Mouse (Mus musculus): ENCODE results near the gene Vmn1r132. TPM values are rescaled to one million over a fixed set of nuclear protein-coding genes. Genes with fewer than 3 reads are reported as not detected.
"Not testable (repeated sequence)": the region's sequence is repeated elsewhere in the genome, so short reads cannot be mapped to it uniquely, and the experiment has no call there.

Vmn1r132 gene
- not detected for total RNA-seq (2021)

GRCm38 (mm10) chr7:21613792-21614191 is at the start of gene Vmn1r132:
Gene Vmn1r132, plus strand, starts transcription at chr7:21614092.
- not testable (repeated sequence) for DNase-seq

Other genes with a start within 250 kb of the Vmn1r132 start
- not detected for gene Gm6882, start 181.3 kb upstream of the Vmn1r132 start, total RNA-seq (2021)
- gene Vmn1r130, start 102.3 kb upstream of the Vmn1r132 start, total RNA-seq (2021) = not detected
- gene Vmn1r131, start 68.0 kb upstream of the Vmn1r132 start, total RNA-seq (2021) = not detected
- gene Gm4175, start 147.4 kb downstream of the Vmn1r132 start, total RNA-seq (2021) = not detected
- not detected for gene Gm4177, start 182.6 kb downstream of the Vmn1r132 start, total RNA-seq (2021)
- gene Vmn1r135, start 218.3 kb downstream of the Vmn1r132 start, total RNA-seq (2021) = not detected
- gene Gm5725, start 230.2 kb downstream of the Vmn1r132 start, total RNA-seq (2021) = not detected